Mouse (Mus musculus) heart, embryonic 11.5 days (tissue): ENCODE measurements around the gene Mbnl1. TPM values are rescaled to one million over a fixed set of nuclear protein-coding genes. Genes with fewer than 3 reads are reported as not detected.
"Not testable (repeated sequence)": the region's sequence is repeated elsewhere in the genome, so short reads cannot be mapped to it uniquely, and the experiment has no call there.

Experiments
- ATAC-seq: fragments of 200-750 bp; cut with Nextera tagmentation; replicated peaks from 2 replicates; pipeline ENCODE4 v1.8.0; 2017; ENCODE audit warnings: moderate library complexity; ENCODE audit not compliant: insufficient number of reproducible peaks, low FRiP score, low TSS enrichment
- H3K27ac ChIP-seq: fragments of 300-500 bp; sonication (generic); 2 replicates; pipeline ENCODE4 v1.5.1; 2014; ENCODE audit warnings: mild to moderate bottlenecking, low read depth, low read length
- H3K27me3 ChIP-seq: fragments of 300-500 bp; sonication (generic); 2 replicates; pipeline ENCODE4 v1.6.1; 2014; ENCODE audit warnings: mild to moderate bottlenecking, low read length, mixed read lengths; ENCODE audit not compliant: control insufficient read depth, insufficient read depth
- H3K36me3 ChIP-seq: fragments of 300-500 bp; sonication (generic); 2 replicates; pipeline ENCODE4 v1.6.1; 2014; ENCODE audit warnings: mild to moderate bottlenecking, low read length, moderate library complexity, mixed read lengths; ENCODE audit not compliant: control insufficient read depth, insufficient read depth
- H3K4me1 ChIP-seq: fragments of 300-500 bp; sonication (generic); 2 replicates; pipeline ENCODE4 v1.6.1; 2014; ENCODE audit warnings: low read length; ENCODE audit not compliant: control insufficient read depth, insufficient read depth
- H3K4me2 ChIP-seq: fragments of 300-500 bp; sonication (generic); 2 replicates; pipeline ENCODE4 v1.6.1; 2014; ENCODE audit warnings: mild to moderate bottlenecking, moderate library complexity
- H3K4me3 ChIP-seq: fragments of 300-500 bp; sonication (generic); 2 replicates; pipeline ENCODE4 v1.5.1; 2014; ENCODE audit warnings: low read depth, low read length
- H3K9ac ChIP-seq: fragments of 300-500 bp; sonication (generic); 2 replicates; pipeline ENCODE4 v1.6.1; 2014; ENCODE audit warnings: mild to moderate bottlenecking, low read depth, low read length, moderate library complexity
- H3K9me3 ChIP-seq: fragments of 300-500 bp; sonication (generic); replicated peaks from 2 replicates; pipeline ENCODE4 v1.6.1; 2016; ENCODE audit warnings: low read length; ENCODE audit not compliant: control insufficient read depth
- WGBS: fragments of 180-500 bp; shearing (Covaris S2); extraction: QIAGEN DNeasy Blood & Tissue Kit; methylation state at CpG from one replicate; pipeline ENCODE4 v1.1.7; 2014; ENCODE audit not compliant: insufficient replicate concordance; 5-methylcytosine and 5-hydroxymethylcytosine counted together
- polyA plus RNA-seq: library from polyadenylated mRNA; unstranded; fragments of >200 nt; fragmentation: Nextera tagmentation; extraction: Ambion mirVana; gene quantifications from 2 replicates; pipeline ENCODE4 v1.2.1, GENCODE M21; 2014

Mbnl1 gene
- polyA plus RNA-seq, 1 experiment from 2014 or later: 101 TPM

- no peak overlapping the region for H3K9ac ChIP-seq
- H3K27ac ChIP-seq: no peak overlapping the region
- H3K9me3 ChIP-seq: no peaks in the 10 kb centered on the region
- no peaks in the 10 kb centered on the region for H3K27me3 ChIP-seq
- H3K4me2 ChIP-seq: no peak overlapping the region
- H3K4me3 ChIP-seq: no peak overlapping the region
- no peaks in the 10 kb centered on the region for H3K36me3 ChIP-seq
- ATAC-seq: no peak
- 84% methylated on average over 2 of the region's 2 CpGs for WGBS
- no peaks in the 10 kb centered on the region for H3K4me1 ChIP-seq
These were observed 9.2 kb downstream of the Mbnl1 start for GRCm38 (mm10) chr3:60481740-60482399.

- H3K4me2 ChIP-seq: no peak overlapping the region
- no peaks in the 10 kb centered on the region for H3K4me1 ChIP-seq
- no peak for ATAC-seq
- H3K36me3 ChIP-seq: no peaks in the 10 kb centered on the region
- H3K27me3 ChIP-seq: no peaks in the 10 kb centered on the region
- H3K4me3 ChIP-seq: no peak overlapping the region
- no peak overlapping the region for H3K27ac ChIP-seq
- H3K9ac ChIP-seq: no peak overlapping the region
- H3K9me3 ChIP-seq: no peaks in the 10 kb centered on the region
These were observed 10.7 kb downstream of the Mbnl1 start for GRCm38 (mm10) chr3:60483305-60483704.

- no peak overlapping the region for H3K9ac ChIP-seq
- no peaks in the 10 kb centered on the region for H3K4me1 ChIP-seq
- no peak overlapping the region for H3K27ac ChIP-seq
- 87% methylated on average over 4 of the region's 4 CpGs for WGBS
- no peaks in the 10 kb centered on the region for H3K9me3 ChIP-seq
- no peaks in the 10 kb centered on the region for H3K36me3 ChIP-seq
- no peaks in the 10 kb centered on the region for H3K27me3 ChIP-seq
- ATAC-seq: no peak
- H3K4me3 ChIP-seq: no peak overlapping the region
- H3K4me2 ChIP-seq: no peak overlapping the region
These were observed 13.5 kb downstream of the Mbnl1 start for GRCm38 (mm10) chr3:60485987-60486712.

- no peak for ATAC-seq
- Histone ChIP-seq H3K4me2 (no peak overlapping the region), H3K9me3 (no peaks in the 10 kb centered on the region), H3K4me3 (no peak overlapping the region), H3K27me3 (no peaks in the 10 kb centered on the region), H3K9ac (no peak overlapping the region), H3K4me1 (no peaks in the 10 kb centered on the region), H3K27ac (no peak overlapping the region), H3K36me3 (no peaks in the 10 kb centered on the region)
- 80% methylated on average over 3 of the region's 3 CpGs for WGBS
These were observed 14.1 kb downstream of the Mbnl1 start for GRCm38 (mm10) chr3:60486713-60487170.

GRCm38 (mm10) chr3:60489509-60489908 is 16.9 kb downstream of the Mbnl1 start:
- ATAC-seq: no peak
- H3K4me1 ChIP-seq: no peaks in the 10 kb centered on the region
- no peaks in the 10 kb centered on the region for H3K27me3 ChIP-seq
- no peaks in the 10 kb centered on the region for H3K36me3 ChIP-seq
- no peak overlapping the region for H3K9ac ChIP-seq
- no peak overlapping the region for H3K4me2 ChIP-seq
- H3K9me3 ChIP-seq: no peaks in the 10 kb centered on the region
- no peak overlapping the region for H3K27ac ChIP-seq
- no peak overlapping the region for H3K4me3 ChIP-seq
- 92% methylated on average over 6 of the region's 6 CpGs for WGBS

- H3K4me3 ChIP-seq, H3K27me3 ChIP-seq, H3K9me3 ChIP-seq, H3K36me3 ChIP-seq, H3K9ac ChIP-seq, H3K4me1 ChIP-seq, ATAC-seq: not testable (repeated sequence)
- WGBS: 57% methylated on average over 7 of the region's 16 CpGs
- peak overlapping the region; percentile 16; the same call in 1 of the 2 replicates for H3K4me2 ChIP-seq
- 0 out of 2 replicates have a peak overlapping the region, but pooled peaks have one; percentile 22 for H3K27ac ChIP-seq
These were observed 22.3 kb downstream of the Mbnl1 start for GRCm38 (mm10) chr3:60494774-60495535.

GRCm38 (mm10) chr3:60496197-60496596 is 23.6 kb downstream of the Mbnl1 start:
- Histone ChIP-seq H3K4me3 (no peak overlapping the region), H3K4me1 (peaks cover 8% of the 10 kb centered on the region), H3K9ac (no peak overlapping the region), H3K36me3 (no peaks in the 10 kb centered on the region), H3K9me3 (no peaks in the 10 kb centered on the region), H3K27ac (no peak overlapping the region), H3K27me3 (no peaks in the 10 kb centered on the region), H3K4me2 (no peak overlapping the region)
- 82% methylated on average over 5 of the region's 5 CpGs for WGBS
- no peak for ATAC-seq

GRCm38 (mm10) chr3:60498151-60498550 is 25.5 kb downstream of the Mbnl1 start:
- no peak overlapping the region for H3K4me2 ChIP-seq
- no peaks in the 10 kb centered on the region for H3K9me3 ChIP-seq
- H3K27ac ChIP-seq: no peak overlapping the region
- H3K9ac ChIP-seq: no peak overlapping the region
- WGBS: 80% methylated on average over 2 of the region's 2 CpGs
- ATAC-seq: no peak
- no peaks in the 10 kb centered on the region for H3K36me3 ChIP-seq
- H3K27me3 ChIP-seq: no peaks in the 10 kb centered on the region
- peaks cover 12% of the 10 kb centered on the region for H3K4me1 ChIP-seq
- H3K4me3 ChIP-seq: no peak overlapping the region
